Mouse (Mus musculus) embryo, embryonic 10 days (tissue): ENCODE measurements around the gene H2afv.
A peak's percentile ranks its signal among the peaks of the same experiment; 100 is the strongest.
"Not testable (repeated sequence)": the region's sequence is repeated elsewhere in the genome, so short reads cannot be mapped to it uniquely, and the experiment has no call there.

Experiments used
- DNase-seq: peaks from one replicate; pipeline ENCODE4 v3.0.0-alpha.2; 2015; ENCODE audit warnings: low spot score

Gene H2afv

DNA sequence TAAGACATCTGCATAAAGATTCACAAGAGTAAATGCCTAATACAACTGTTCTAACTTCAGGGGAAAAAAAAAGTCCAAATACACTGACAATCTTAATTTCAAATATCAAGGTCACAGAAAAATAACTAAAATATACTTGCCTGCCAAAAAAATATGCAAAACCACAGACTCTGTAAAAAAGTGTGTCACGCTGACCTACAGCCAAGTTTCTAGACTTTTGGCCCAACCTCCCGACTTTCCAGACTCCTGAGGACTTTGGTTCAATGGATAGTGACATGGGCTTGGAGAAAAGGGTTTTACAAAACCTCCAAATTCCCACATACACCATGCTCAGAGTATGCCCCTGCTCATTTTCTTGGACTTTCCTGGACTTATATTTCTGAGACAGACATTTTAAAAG, 24.3 kb upstream of the H2afv start:
- no peak for DNase-seq

DNA sequence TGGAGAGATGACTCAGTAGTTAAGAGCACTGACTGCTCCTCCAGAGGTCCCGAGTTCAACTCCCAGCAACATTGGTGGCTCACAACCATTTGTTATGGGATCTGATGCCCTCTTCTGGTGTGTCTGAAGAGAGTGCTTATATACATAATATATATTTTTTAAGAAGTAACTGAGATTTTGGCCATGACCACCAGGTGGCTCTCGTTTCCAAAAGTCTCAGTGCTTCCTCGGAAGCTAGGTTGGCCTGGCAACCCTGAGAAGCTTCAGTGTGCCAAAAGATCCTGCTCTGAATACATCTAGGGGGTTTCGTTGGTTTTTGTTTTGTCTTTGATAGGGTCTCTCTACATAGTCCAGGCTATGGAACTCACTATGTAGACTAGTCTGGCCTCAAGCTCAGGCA, 20.9 kb upstream of the H2afv start:
- DNase-seq, result peak; percentile 88

DNA sequence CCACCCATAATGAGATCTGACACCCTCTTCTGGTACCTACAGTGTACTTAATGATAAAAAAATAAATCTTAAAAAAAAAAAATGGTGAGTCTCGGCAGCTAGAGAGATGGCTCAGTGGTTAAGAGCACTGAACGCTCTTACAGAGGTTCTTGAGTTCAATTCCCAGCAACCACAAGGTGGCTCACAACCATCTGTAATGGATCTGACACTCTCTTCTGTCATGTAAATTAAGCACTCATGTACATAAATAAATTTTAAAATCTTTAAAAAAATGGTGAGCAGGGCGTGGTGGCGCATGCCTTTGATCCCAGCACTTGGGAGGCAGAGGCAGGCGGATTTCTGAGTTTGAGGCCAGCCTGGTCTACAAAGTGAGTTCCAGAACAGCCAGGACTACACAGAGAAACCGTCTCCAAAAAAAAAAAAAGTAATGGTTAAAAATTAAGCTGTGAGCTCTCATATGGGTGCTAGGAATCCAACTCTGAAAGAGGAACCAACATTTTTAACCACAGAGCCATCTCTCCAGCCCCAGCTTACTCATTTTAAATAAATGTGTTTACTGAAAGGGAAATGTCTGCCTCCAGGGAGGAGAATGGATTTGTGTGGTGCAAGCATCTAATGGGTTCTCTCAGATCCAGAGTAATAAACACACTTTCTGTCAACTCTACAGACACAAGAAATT, 19.1 kb upstream of the H2afv start:
- no peak for DNase-seq

DNA sequence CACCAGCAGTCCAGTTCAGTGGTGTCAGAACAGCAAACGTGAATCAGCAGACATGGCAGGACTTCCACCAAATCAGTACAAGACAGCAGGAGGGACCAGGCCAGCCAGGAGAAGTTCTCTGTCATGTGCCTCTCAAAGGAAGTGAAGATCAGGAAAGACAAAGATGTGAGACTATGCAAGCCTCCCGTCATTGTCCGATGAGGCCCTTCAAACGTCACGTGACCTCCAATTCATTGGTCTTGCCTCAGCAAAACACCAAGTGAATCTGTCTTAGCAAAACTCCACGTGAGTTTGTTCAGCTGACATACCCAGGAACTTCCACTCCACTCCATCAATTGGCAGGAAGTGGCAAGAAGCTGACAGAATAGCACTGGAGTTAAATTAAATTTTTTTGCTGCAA, 11.8 kb upstream of the H2afv start:
- DNase-seq, result no peak

DNA sequence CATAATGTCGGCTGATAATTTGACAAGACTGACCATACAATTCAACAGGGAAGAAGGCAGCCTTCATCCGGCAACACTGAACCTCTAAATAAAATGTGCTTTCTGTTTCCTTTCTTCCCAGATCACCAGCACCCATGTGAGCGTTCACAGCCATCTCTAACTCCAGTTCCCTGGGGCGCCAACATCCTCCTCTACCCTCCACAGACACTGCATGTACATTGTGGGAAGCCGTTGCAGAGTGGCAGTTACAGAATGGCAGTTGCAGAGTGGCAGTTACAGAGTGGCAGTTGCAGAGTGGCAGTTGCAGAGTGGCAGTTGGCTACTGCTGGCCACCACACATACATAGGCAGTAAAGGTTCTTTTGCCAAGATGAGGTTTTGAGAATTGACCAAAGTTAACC, 3.9 kb upstream of the H2afv start:
- DNase-seq, result not testable (repeated sequence)

DNA sequence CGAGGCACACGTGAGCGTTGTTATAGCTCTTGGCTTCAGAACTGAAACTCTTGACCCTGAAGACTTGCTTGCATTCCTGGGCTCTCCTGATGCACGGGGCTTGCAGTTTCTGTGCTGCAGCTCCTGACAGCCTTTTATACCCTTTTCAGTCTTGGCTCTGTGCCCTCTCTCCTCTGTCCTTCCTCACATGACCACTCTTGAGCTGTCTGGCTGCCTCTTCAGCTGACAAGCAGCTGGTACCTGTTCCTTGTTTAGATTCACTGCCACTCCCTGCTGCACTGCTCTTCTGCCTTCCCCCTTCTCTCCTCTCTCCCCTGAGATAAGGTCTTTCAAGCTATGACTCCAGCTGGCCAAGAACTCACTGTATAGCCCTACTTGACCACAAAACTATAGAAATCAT, 3.2 kb upstream of the H2afv start:
- no peak for DNase-seq

DNA sequence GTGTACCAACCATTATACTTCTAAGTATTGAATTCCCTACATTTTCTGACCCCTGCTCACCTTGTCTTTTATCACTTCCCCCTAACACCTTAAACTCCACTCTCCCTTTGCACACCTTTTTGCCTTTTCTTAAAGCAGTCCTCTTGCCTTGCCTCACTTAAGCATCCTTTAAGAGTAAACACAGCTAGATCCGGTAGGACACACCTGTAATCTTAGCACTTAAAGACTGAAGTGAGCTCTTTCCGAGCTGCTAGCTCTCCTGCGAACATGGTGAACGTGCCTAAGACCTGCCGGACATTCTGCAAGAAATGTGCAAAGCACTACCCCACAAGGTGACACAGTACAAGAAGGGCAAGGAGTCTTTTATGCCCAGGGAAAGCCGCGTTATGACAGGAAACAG, 1.7 kb upstream of the H2afv start:
- DNase-seq, result no peak

DNA sequence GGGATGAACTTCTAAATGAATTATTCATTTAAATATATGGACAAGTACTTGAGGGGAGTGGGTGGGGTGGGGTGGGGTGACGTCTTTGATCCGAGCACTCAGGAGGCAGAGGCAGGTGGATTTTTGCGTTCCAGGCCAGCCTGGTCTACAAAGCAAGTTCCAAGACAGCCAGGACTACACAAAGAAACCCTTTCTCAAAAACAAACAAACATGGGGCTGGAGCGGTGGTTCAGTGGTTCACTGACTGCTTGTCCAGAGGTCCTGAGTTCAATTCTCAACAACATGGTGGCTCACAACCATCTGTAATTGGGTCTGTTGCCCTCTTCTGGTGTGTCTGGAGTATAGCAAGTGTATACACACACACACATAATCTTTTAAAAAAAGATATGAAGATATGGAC, 1.2 kb upstream of the H2afv start:
- DNase-seq, result no peak

DNA sequence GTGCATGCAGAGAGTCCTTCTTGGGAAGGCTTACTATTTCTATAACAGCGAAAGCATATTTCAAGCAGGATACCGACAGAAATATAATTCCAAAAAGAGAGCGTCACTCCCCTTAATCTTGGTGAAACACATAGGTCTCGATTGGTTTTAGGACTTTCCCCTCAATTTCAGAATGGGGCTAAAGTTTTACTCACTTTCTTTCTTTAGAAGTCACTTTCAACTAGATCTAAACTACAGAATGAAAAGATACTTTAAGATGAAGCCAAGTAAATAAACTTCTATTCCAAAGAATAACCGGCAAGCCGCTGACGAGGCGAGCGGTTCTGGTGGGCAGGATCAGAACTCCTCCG, 541 bp downstream of the H2afv start:
- DNase-seq, result no peak

DNA sequence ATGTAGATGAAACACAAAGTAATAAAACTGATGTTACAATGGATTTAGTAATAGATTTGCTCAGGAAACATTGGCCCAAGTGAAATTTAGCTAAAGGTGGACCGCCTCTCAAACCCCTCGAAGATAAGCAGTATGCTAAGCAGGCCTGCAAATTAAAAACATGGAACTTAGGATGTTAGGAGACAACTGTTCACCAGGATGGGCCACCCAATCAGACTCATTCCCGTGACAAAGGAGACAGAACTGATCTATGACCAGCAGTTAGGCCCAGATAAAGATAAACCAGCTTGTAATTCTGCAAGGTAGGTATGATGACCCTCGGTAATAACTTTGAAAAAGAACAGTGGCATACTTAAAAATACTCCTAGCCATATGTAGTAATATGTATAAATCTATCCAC, 1.1 kb downstream of the H2afv start:
- DNase-seq, result no peak

DNA sequence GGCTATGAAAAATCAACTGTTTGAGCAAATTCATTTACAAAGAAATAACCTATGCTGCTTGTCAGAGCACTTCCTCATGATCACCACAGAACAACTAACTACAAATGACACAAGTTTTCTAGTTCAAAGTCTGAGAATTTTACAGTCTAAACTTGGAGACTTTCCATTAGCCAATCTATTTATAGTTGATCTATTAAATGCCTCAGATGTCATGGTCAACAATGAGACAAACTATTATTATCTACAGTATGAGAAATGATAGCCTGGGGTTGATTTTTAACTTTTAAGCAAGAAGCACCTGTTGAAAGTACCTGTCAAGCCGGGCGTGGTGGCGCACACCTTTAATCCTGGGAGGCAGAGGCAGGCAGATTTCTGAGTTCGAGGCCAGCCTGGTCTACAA, 1.7 kb downstream of the H2afv start:
- no peak for DNase-seq

DNA sequence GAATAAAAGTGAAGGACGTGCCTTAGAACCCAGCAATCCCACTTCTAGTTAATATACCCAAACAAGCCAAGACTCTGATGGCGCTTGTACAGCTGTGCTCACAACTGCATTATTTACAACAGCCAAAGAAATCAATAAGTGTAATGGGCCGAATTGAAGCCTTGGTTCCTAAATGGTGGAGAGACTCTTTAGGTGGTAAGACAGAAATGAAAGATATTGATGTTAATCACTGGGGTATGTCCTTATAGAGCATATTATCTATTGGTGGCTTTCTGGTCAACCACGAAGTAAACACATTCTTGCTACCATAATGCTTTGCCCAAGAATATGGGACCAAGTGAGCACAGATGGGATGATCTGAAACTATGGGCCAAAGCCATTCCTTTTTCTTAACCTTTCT, 4.1 kb downstream of the H2afv start:
- no peak for DNase-seq

DNA sequence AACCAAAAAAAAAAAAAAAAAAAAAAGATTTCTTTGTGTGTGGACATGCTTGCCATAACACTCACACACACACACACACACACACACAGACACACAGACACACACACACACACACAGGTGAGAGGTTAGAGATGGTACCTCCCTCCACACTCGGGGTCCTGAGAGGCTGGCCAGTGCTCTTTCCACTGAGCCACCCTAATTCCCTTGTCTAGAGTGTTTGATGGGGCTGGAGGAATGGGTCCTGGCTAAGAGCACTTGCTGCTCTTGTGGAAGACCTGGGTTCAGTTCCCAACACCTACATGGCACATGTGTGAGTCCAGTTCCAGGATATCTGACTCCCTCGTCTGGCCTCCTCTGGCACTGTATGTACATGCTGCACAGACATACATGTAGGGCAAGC, 6.6 kb downstream of the H2afv start:
- DNase-seq, result no peak

DNA sequence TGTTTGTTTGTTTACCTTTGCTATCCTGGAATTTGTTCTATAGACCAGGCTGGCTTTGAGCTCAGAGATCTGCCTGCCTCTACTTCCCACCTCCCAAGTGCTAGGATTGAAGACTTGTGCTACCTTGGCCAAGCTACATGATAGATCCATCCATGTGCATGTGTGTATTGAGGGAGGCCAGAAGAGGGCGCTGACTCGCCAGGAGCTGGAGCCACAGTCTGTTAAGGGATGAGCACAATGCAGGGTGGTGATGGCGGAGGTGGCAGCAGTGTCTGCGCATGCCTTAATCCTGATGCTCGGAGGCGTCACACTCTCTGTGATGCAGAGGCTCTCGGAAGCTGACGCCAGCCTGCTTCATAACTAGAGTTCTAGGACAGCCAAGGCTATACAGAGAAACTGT, 7.8 kb downstream of the H2afv start:
- DNase-seq, result peak; percentile 71

DNA sequence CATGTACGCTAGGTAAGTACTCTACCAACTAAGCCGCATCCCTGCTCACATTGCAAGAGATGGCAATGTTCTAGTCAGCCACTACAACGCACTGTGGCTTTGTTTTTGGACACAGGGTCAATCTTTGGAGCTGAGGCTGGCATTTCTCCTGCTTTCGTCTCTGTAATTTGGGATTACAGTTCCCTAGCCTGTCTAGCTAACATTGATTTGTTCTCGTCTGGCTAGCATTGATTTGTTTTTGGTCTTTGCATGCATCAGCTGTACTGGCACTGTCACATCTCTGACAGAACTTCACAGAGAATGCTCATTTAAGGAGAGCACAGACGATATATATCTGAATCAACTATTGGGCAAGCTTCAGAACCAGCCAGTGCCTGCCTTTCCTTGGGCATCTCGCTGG, 14.1 kb downstream of the H2afv start:
- DNase-seq, result no peak

DNA sequence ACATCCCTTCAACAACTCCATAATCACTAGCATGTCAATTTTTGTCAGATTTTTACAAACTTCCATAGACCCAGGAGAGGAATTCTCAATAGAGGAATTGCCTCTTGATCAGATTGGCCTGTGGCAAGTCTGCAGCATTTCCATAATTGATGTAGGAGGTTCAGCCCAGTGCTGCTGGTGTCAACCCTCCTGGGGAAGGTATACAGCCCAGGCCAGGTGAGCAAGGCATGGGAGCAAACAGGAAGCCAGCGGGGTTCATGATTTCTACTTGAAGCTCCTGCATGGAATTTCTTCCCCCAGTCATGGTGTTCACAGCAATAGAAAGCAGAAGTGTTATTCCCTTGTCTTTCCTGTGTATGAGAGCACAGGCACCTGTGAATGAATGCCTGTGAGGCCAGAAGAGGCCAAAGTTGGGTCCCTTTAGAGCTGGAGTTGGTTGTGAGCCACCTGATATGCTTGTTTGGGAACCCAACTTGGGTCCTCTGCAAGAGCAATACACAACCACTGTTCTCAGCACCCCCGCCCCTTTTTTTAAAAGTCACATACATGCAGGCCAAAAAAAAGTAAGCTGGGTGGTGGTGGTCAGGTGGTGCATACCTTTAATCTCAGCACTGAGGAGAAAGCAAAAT, 23.4 kb downstream of the H2afv start:
- no peak for DNase-seq

DNA sequence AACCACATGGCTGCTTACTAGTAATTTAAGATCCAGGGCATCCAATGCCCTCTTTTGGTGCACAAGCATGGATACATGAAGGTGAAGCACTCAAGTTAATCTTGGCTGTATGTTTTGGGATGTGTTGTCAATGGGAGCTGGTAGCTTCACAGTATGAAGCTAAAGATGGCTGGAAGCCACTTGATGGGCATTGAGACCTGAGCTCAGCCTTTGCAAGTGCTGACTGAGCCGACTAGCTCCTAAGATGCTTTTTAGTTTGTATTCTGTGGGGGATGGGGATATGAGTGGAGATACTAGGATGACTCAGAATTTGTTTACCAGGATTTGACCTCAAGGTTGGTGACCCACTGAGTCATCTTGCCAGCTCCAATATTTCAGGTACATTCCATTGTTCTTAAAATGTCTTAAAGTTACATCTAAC, 23.9 kb downstream of the H2afv start:
- peak; percentile 33 for DNase-seq

DNA sequence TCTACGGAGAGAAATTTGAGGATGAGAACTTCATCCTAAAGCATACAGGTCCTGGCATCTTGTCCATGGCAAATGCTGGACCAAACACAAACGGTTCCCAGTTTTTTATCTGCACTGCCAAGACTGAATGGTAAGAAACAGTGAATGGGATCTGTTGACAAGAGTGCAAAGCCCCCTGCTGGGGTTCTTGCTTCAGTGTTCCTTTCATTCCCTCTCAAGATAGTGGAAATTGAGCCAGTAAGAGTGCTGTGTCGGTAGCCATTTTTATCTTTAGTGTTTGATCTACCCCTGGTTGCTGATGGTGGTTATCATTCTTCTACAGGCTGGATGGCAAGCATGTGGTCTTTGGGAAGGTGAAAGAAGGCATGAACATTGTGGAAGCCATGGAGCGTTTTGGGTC, 25.1 kb downstream of the H2afv start:
- not testable (repeated sequence) for DNase-seq

DNA sequence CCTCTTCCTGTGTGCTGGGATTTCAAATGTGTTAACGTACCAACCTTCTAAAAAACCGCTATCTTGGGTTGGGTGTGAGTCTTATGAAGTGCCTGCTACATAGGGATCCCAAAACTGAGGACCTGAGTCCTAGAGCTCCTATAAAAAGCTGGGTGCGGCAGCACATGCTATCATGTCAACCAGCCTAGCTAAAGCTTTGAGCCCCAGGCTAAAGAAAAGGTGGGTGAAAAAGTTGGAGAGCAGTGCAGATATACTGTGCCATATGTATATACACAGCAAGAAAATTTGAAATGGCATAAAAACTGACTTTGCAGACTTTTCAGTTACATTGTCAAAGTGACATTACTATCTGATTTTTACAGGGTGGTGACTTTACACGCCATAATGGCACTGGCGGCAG, 25.5 kb downstream of the H2afv start:
- DNase-seq, result no peak

DNA sequence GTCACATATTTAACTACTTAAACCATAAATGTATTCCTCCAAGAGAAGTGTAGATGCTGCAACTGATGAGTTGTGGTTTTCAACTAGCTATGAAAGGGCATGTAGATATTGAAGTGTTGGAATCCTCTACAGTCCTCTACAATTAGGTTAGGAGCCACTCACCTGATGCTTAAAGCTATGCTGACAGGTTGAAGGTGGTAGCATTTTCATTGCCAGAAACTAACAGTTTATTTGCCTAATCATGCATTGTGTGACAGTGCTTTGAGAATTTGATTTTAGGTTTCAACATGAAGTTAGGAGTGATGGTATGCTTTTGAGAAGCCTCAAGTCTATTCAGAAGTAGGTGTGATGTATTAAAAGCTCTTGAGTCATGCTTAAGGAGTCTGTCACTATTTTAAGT, 26.8 kb downstream of the H2afv start:
- DNase-seq, result no peak

DNA sequence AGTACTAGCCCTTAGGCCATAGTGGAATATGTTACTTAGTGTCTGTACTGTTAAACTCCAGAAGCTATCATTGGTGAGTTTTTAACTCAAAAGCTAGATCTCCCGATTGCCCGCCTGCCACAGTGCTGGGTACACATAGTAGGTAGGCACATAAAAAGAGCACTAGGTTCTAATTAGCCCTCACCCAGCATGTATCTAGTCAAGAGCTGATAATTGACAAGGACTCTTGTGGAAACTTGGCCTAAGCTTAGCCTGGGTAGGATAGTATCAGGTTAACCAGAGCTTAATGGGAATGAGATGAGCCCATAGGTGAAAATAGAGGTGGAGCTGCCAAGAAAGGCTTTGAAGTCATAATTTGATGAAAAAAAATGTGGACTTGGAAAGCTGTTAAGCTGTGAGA, 27.2 kb downstream of the H2afv start:
- no peak for DNase-seq

DNA sequence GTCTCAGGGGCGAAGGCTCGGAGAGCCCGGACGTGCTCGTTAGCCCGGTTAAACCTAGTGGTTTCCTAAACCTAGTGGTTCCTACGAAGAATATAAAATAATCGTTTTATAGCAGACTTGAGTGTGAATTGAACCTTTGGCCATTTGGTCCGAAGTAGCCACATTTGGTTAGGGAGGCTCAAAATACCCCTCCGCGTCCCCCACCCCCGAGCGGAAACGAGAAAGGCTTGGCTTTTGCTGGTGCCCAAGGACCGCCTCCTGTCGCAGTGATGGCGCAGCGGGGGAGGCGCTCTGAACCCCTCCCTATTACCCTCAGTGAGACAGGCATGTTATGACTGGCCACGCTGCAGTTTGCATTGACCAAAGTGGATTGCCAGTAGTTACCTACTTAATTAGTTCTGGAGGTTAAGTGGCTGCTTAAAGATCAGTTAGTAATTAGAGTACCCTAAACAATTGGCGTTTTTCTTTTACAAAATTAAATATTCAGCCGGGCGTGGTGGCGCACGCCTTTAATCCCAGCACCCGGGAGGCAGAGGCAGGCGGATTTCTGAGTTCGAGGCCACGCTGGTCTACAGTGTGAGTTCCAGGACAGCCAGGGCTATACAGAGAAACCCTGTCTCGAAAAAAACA, 27.7 kb downstream of the H2afv start:
- peak; percentile 82 for DNase-seq

DNA sequence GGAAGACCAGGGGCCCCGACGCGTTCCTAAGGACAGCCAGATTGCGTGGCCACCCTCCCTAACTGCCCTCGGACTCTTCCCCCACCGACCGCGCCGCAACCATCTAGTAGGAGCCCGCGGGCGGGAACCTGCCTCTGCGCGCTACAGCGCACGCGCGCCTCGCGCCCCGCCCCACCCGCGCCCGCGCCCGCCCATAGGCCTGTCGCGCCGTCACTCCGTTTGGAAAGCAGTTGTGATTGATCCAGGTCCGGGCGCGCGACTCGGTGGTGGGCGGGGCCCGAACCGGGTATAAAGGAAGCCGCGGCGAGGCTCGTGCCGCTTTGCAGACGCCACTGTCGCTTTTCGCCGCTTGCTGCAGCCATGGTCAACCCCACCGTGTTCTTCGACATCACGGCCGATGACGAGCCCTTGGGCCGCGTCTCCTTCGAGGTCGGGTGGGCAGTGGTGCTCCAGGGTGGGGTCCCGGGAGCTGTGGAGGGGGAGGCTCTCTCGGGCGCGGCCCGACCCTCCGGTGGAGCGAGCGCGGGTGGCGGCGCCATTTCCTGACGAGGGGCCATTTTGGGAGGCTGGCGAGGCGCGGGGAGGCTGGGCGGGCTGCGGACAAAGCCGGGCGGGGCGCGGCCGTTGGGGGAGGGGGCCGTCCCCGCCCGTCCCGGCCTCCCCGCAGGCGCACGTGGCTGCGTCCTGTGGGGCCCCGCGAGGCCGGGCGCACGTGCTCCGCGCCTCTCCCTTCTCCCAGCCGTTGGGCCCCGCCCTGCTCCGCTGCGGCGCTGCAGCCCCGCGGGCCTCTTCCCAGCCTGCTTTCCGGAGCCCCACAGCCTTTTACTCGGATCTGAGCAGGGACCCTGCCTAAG, 28.5 kb downstream of the H2afv start:
- peak; percentile 93 for DNase-seq
